Mouse (Mus musculus) mesoderm, embryonic 11.5 days (tissue): ENCODE measurements around the gene Myh14.

Experiments used
- DNase-seq: peaks from one replicate; pipeline ENCODE4 v3.0.0-alpha.2; 2012; ENCODE audit warnings: low read depth, low spot score

Gene Myh14

DNA sequence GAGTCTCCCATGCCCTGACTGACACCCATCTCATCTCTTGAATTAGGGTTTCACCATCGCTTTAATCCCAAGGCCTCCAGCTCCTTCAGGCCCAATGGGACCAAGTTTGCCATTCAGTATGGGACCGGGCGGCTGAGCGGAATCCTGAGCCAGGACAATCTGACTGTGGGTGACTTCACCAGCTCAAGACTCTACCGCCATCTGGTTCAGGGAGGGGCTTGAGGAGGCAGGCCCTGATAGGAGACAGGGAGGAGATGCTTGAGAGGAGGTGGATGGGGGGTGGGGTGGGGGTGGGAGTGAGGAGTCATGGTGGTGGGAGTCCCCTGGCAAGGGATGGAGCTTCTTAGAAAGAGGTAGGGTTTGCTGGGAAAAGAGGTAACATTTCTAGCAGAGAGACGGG, 89.0 kb downstream of the Myh14 start:
- no peak for DNase-seq

DNA sequence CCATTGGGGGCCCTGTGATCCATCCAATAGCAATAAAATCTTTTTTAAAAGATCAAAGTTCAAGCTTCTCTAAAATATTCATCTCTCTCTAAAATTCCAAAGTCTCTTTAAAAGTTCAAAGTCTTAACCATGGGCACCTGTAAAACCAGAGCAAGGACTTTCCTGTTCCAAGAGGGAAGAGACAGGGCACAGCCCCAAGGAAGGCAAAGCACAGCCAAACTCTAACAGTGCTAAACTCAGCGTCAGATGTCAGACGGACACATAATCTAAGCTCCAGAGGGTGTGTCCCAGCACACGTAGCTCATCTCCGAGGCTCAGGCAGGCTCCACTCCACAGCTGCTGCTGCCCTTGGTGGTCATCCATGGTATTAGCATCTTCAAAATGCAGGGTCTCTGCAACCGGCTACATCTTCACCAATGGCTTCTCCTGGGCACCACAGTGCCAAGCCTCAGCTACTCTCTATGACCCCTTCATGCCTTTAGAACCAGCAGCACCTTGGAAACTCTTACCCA, 94.3 kb downstream of the Myh14 start:
- no peak for DNase-seq

DNA sequence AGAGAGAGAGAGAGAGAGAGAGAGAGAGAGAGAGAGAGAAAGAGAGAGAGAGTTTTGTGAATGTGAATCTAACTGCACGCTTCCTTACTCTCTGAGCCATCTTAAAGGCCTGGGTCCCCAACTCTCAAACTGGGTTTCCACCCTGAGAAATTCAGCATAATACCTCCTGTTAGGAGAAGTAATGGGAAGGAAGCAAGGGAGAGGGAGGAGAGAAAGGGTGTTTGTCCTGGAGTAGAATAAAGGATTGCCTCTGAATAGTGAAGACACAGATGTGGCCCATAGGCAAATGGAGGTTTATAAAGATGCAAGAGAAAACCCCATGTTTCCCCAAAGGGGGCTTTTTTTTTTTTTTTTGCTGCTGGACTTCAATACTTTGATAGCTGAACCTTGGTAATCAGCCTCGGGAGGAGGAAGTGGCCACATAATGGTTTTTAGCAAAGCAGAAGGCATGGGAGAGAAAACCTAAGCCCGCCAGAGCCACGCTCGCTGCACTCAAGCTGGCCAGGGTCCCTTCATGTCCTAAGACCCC, 97.6 kb downstream of the Myh14 start:
- DNase-seq = no peak

DNA sequence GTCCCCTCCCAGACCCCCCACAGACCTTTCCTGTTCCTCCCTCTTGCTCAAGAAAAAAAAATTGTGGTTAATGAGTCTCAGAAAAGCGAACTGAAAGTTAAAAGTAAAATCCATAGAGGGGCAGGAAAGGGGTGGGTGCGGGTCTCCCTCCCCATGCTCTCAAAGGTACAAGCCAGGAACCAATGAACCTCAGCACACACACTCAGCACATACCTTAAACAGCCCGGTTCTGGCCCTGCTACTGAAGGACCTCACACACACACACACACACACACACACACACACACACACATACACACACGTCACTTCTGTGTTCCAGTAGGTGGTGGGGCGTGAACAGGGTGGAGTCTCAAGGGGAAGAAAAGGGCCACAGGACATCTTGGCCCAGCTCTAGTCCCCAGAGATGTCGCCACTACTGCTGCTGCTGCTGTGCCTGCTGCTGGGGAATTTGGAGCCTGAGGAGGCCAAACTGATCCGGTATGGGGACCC, 98.4 kb downstream of the Myh14 start, which contains the start of gene Napsa:
Napsa (plus strand) TSS at position 168 of the 489 bp plus-strand sequence.
- DNase-seq = no peak

DNA sequence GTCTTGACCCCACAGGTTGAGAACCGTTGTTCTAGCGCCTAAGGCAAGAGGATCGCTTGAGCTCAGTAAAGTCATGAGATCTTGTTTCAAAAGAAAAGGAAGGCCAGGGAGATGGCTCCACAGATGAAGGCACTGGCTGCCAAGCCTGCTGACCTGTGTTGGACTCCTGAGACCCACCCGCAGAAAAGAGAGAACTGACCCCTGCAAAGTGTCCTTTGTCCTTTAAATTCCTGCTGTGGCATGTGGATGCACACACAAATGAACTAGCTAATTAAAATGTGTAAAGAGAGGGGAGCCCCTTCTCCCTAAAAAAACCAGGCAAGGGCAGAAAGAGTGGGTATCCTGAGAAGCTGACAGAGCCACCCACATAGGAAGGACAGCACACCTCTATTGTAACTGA, 98.8 kb downstream of the Myh14 start:
- no peak for DNase-seq

DNA sequence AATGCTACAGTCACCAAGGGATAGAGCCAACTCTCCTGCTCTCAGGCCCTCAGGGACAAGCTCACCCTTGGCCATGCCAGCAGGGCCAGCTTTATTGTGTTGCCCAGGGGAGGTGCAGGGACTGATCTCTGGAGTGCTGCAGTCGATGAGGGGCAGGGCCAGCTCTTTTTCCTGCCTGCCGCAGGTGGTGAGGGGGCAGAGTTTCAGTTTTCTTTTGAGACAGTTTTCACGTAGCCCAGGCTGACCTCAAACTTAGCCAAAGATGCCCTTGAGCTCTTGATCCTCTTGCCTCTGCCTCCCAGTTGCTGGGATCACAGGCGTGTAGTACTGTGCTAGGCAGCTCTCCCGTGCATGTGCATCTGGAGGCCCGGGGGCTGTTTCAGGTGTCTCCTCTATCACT, 99.7 kb downstream of the Myh14 start:
- DNase-seq = no peak

DNA sequence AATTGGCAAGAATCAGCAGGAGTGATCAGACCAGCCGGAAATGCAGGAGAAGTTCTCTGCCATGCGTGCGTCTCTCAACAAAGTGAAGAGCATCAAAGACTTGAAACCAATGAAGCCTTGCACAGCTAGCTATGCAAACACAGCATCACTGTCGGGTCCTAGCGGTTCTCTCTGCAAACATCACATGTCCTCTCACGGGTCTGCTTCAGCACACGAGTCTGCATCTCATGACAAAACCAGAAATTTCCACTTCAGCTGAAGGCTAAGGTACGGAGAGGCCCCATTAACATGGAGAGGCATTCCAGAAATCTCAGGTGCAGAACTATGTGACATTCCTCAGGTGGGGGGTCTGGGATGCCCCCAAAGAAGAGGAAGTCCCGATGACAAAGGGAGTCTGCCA, 101.8 kb downstream of the Myh14 start:
- DNase-seq = no peak

DNA sequence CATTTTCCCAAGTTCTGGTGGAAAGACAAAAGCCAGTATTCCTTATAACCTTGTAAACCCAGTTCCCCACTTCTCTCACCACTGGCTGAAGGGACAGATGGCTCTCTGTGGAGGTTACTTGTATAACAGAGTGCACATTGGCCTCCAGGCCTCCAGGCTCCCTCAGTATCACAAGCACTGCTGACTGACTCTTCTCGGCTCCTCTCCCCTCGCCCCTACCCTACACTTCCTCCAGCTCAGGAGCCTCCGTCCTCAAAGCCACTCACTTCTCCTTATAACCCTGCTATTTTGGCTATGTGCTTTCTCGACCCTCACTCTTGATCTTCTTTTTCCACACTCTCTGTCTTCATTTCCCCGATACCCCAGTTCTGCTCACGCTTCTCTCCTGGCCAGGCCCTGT, 105.2 kb downstream of the Myh14 start:
- DNase-seq = no peak

DNA sequence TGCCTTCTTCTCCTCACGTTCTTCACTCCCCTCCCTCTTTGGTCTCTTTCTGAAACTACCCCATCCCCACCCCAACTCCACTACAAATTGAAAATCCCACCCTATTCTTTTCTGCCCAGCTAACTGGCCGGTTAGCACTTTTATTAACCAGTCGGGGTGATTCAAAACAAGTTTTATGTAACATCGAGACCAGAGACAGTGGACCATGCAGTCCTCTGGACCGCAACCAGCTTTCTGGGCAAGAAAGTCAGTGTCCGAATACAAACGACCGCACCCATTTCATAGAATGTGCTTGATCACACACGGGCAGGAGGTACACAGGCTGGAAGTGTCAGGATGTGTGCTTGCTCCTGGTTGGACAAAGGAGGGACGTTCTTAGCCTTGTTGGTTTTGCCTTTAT, 106.2 kb downstream of the Myh14 start:
- no peak for DNase-seq

DNA sequence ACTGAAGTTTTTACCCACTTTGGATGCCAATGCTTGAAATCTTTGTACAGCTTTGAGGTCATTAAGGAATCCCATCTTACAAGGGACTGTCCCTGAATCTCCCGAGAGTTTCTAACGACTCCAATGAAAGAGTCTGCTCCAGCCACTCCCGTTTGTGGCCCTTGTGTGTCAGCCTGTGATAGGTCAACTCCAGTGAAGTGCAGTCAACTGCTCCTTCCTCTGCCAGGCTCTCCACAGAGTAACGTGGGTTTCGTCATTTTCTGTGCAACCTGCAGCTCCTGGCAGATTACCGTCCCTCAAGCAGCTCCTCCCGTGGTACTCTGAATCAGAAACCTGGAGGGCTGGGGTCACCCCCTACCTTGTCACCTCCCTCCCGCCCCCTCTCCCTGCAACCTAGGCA, 107.4 kb downstream of the Myh14 start:
- no peak for DNase-seq

DNA sequence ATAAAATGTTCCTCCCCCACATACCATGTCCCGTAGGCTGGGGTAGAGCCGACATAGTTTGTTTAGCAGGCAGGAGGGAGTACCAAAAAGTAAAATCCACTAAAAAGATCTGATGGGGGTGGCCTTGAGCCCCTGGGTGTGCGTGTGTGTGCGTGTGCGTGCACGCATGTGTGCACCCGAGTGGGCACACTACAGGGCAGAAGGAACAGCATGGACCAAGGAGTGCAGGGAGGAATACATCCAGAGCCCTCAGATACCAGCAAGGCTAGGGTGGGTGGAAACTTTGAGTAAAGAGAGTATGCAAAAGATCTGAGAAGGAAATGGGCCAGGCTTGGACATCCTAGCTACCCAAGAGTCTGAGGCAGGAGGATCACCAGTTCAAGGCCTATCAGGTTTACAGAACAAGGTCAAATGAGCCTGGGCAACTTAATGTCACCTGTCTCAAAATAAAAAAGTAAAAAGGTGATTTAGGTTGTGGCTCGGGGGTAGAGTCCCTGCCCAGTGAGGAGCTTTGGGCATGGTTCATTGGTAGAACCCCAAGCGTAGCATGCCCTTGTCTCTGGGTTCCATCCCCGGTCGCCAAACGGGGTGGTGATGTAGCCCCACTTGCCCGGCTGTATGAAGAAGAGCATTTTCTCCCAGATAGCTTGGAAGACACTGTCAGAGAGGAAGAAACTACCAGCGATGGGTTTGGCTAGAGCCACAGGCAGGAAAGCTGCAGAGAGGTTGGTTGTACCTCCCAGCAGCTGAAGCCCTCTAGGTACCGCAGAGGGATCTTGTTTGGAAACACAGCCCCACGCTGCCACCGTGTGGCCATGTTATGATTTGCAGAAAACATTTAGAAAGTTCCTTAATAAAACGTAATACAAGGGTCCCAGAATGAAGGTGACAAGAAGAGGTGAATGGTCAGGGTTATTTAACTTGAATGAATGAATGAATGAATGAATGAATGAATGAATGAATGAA, 109.9 kb downstream of the Myh14 start:
- DNase-seq = peak; percentile 89

DNA sequence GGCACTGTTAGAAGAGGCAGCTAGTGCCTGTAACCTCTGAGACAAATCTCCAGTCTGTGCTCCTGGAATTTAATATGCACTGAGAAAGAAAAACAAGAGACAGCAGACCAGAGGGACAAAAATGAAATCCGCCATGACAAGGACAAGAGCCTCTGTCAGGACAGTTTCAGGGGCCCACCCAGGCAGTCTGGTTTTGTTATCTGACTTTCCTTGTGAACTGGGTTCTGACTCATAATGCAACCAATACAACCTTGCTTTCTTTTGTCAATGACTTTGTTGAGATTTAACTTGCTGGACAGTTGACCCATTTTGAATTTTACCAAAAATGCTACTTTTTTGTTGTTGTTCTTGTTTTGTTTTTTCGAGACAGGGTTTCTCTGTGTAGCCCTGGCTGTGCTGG, 113.0 kb downstream of the Myh14 start:
- no peak for DNase-seq
